Mouse (Mus musculus) heart, adult 2 months (tissue): ENCODE measurements around the gene Dgkb.

ENCODE experiments used
- CTCF ChIP-seq: fragments of 200-600 bp; IDR thresholded peaks from 2 replicates; pipeline ENCODE4 v1.8.1; 2022; ENCODE audit warnings: antibody characterized with exemption, mild to moderate bottlenecking, moderate library complexity
- POLR2A ChIP-seq: fragments of 200-500 bp; IDR thresholded peaks from 2 replicates; pipeline ENCODE4 v1.6.1; 2011; ENCODE audit warnings: mild to moderate bottlenecking, low read depth, low read length, control low read depth; ENCODE audit not compliant: insufficient read depth

- no peak for TF ChIP-seq CTCF
- no peak for TF ChIP-seq POLR2A
These were observed at the start of gene Dgkb for GRCm38 (mm10) chr12:37817426-37817825.
